Mouse (Mus musculus): Measurements from ENCODE around the gene 1700010I14Rik.

Gene 1700010I14Rik

GRCm38 (mm10) chr17:9023198-9023942 is 35.2 kb downstream of the 1700010I14Rik start:
- in situ Hi-C loops (cut with MseI, MboI) = no loop called here

- in situ Hi-C loops (cut with MseI, MboI) = loop anchor here (5.0 to 10.0 kb wide), 2 partner anchors 115 to 117 kb away; no protein-coding TSS in a partner anchor
Measured at GRCm38 (mm10) chr17:9030181-9030580, 42.0 kb downstream of the 1700010I14Rik start.

DNA sequence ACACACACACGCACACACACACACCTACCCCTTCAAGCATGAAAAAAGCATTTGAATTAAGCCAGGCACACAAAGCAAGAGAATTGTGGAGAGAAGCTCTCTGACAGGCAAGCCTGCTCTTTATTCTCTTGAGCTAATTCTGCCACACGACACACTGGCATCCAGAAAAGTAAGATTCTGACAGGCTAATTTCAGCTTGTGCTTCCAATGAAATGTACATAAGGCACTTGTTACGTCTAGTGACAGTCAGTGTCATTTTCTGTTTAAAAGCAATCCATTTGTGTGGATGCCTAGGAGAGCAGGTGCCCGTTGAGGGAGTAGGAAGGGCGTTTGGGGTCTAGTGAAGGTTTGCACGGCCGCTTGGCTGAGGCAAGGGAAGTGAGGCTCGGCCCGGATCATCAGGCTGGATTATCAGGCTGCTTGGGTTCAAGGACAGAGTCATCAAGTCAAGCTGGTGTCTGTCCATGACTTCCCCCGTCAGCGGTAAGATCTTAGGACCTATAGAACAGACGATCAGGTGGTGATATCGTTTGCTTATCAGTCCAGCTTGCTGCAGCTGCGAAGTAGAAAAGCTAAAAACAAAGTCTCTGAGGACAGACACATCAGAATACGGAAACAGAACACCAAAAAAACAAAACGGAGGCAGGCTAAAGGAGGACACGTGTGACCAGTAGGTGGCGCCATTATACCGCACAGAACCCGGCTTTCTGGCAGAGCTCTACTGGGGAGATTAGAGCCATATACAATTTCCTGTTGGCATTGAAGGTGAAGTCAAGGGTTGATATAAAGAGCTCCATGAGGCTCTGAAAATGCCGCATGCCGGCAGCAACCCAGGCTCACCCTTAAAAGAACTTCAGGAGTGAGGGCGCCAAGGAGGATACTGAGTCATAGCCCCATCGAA is 43.4 kb downstream of the 1700010I14Rik start:
- in situ Hi-C loops (cut with MseI, MboI) = loop anchor here (5.0 to 10.0 kb wide), 2 partner anchors 113 to 116 kb away; no protein-coding TSS in a partner anchor

DNA sequence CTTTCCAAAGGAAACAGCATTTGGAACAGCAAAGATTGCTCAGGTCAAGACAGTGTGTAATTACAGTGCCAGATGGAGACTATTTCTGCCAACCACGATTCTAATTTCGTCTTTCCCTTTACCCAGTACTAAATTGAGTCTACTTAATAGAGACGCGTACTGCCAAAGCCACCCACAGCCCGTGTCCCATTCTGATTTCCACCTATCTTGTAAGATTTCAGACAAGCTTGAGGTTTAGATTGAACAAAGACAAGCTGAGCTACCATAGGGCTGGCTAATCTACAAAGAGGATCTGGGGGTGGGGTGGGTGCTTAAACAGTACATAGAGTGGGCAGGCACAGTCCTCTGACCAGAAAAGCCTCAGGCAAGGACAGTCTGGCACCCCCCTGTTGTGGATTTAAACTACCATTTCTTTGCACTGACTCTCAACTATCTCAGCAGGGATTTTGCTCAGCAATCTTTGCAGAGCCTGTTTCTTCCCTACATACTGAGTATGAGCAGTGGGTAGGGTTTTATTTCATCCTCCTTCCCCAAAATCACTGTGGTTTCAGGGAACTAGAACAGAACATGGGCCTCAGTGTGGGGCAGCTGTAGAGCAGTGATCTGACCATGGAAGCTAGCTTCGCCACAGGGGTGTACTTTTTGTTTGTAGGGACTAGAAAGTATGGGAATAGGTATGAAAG is 44.4 kb downstream of the 1700010I14Rik start:
- in situ Hi-C loops (cut with MseI, MboI) = loop anchor here (5.0 to 10.0 kb wide), 2 partner anchors 112 to 115 kb away; no protein-coding TSS in a partner anchor

GRCm38 (mm10) chr17:9033511-9033910 is 45.4 kb downstream of the 1700010I14Rik start:
- in situ Hi-C loops (cut with MseI, MboI) = loop anchor here (5.0 to 10.0 kb wide), 2 partner anchors 111 to 114 kb away; no protein-coding TSS in a partner anchor

DNA sequence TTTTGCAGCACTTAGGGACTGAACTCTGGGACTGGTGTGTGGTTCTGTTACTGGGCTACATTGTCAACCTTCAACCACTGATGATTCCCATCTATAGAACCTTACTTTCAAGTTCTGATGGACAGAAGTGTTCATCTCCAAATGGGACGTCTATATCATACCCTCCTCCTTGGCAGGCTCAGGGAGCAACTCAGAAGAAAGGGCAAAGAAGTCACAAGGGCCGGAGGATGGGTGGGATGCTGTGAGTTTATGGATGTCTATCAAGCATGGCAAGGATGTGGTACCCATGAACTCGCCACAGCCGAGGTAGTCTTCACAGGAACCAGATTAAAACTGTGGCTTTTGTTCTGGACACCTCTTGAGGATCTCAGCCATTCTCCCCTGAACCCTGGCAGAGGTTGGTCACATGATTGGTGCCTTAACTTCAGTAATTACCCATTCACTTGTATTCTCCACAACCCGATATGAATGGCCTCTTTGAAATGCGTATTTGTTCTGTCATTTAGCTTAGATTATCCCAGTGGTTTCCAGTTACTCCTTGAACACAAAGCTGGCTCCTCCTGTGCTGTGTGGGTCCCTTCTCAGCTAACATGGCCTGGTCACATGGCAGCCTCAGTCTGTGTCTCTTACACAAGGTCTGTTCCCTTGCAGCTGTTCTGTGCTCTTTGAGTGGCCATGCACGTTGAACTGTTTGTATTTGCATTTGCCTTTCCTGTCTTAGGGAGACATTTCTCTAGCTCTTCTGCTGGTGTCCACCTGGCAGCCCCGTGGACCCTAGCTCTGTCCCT is 47.6 kb downstream of the 1700010I14Rik start:
- in situ Hi-C loops (cut with MseI, MboI) = loop anchor here in 1 of 2 experiments (10.0 kb wide), 1 partner anchor 109 kb away; no protein-coding TSS in a partner anchor

- in situ Hi-C loops (cut with MseI, MboI) = no loop called here
Measured at GRCm38 (mm10) chr17:9042723-9043122, 54.6 kb downstream of the 1700010I14Rik start.

DNA sequence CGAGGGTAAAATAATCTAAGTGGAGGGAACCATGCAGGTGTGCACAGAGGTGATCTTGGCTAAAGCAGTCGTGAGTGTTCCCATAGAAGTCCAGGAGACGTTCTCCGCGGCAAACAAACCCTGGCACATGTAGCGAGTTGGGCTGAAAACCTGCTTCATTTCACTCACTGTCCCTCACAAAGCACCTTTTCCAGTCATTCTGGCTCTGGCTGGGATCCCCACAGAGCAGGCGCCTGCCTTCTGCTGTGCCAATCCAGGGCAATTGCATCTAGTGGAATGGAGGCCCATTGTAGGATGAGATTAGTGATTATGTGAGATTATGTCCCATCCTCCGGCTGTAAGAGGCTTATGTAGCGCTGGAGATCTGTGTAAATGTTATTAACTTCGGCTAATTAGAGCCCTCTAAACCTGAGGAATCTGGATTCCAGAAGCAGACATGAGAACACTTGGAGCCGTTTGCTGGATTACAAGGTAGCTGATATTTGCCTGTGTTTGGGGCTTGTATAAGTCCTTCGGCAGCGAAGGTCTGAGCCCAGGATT is 64.4 kb downstream of the 1700010I14Rik start:
- in situ Hi-C loops (cut with MseI, MboI) = no loop called here

DNA sequence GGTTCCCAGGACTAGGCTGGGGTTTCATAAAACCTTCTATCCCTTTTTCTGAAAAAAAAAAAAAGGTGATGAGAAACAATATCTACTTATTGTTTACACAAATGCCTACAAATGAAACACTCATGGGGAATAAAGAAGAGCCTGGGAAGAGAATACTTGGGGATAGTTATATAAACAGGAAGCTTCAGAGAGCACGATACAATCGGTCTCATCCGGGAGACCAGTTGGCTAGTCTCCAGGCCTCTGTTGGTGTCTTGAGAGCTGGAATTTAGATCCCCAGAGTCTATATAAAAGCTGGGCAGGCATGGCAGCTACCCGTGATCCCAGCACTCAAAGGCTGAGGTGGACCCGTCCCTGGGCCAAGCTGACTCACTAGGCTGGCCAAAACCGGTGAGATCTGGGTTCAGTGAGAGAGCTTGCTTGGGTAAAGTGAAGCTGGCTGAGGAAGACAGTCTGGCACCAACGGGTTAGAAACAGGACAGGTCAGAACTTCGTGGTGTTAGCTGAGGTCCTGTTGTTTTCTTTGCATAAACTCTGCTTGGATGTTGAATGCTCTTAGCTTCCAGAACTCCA is 71.3 kb downstream of the 1700010I14Rik start:
- in situ Hi-C loops (cut with MseI, MboI) = no loop called here
